Mouse (Mus musculus): ENCODE data around the gene Slc9a9.

DNA sequence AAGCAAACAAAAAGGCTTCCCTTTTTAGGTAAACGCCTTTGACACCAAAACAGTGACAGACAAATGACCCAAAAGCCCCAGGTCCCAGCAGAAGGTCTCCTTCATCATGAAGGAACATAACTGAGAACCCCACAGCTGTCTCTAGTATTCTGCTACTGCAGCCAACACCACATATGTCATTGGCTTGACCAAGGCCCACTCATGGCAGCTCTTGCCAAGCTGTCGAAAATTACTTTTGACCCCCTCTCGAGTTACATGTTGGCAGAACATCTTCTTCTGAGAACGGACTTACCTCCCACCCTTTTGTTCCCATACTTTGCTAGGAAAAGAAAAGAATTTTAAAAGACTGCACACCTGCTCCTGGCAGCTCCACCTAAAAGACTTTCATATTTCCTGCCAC lies 488.2 kb downstream of the Slc9a9 start:
- TF ChIP-seq CTCF (IDR thresholded peaks at IDR 0.05; ENCODE audit: control insufficient read depth, insufficient read depth, insufficient read length) (no peak), MAX (IDR thresholded peaks at IDR 0.05) (no peak), USF1 (IDR thresholded peaks at IDR 0.05; ENCODE audit: low read depth) (no peak), MYOG (IDR thresholded peaks at IDR 0.05; ENCODE audit: control insufficient read depth, extremely low read depth, insufficient read length) (no peak), FOSL1 (IDR thresholded peaks at IDR 0.05; ENCODE audit: insufficient read depth, low read length, poor library complexity, severe bottlenecking) (no peak), CEBPB (IDR thresholded peaks at IDR 0.05; ENCODE audit: low read depth) (no peak), MYOD1 (IDR thresholded peaks at IDR 0.05; ENCODE audit: control insufficient read depth, insufficient read length, low read depth) (no peak)

Data from C2C12 (cell line).